Mouse (Mus musculus) retina, postnatal 7 days (tissue): ENCODE measurements around the gene Lhfpl2.

Experiments used
- DNase-seq: peaks from one replicate; pipeline ENCODE4 v3.0.0-alpha.2; 2012; ENCODE audit warnings: low read depth, low spot score

Lhfpl2 gene

GRCm38 (mm10) chr13:94098369-94099084, 40.9 kb downstream of the Lhfpl2 start:
- no peak for DNase-seq

GRCm38 (mm10) chr13:94099087-94099486, 41.5 kb downstream of the Lhfpl2 start:
- no peak for DNase-seq

DNA sequence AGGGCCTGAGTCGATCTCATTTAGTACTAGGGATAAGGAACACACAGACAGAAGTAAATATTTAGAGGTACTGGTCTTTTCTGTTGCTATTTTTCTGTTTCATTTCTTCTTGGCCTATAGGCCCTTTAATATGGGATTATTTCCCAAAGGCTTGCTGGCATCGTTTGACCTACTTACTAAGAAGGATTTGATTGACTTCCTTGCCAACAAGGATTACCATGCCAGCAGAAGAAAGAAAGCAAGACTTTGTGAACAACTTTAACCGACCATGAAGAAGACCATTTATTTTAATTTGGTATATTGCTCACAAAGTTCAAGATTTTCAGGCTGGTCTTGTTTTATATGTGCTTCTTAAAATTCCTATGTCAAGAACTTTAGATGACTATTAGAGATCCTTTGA, 42.8 kb downstream of the Lhfpl2 start:
- DNase-seq, result no peak

DNA sequence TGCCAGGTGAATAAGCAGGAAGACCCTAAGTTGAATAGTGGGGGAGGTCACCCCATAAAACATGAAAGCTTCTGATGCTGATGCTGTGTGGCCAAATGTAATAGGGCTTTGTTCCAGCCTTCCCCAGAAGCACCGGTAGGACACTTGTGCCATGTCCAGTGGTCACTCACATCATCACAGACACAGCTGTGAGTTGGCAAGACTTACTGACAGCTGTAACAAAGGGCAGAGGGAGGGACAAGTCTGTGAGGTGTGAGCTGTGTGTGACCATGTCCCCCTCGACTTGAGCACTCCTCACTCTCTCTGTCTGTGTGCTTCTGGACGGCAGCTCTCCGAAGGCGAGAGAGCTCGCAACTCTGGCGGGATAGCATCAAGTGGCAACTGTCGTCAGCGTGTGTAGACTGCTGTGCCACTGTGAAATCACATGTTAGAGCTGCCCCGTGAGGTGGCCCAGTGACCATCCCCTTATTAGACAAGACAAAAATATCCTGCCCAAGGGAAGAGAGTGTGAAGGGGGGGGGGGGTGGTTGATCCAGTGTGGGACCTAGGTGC, 43.5 kb downstream of the Lhfpl2 start:
- no peak for DNase-seq

- no peak for DNase-seq
These were observed 47.4 kb downstream of the Lhfpl2 start for GRCm38 (mm10) chr13:94104866-94105475.

DNA sequence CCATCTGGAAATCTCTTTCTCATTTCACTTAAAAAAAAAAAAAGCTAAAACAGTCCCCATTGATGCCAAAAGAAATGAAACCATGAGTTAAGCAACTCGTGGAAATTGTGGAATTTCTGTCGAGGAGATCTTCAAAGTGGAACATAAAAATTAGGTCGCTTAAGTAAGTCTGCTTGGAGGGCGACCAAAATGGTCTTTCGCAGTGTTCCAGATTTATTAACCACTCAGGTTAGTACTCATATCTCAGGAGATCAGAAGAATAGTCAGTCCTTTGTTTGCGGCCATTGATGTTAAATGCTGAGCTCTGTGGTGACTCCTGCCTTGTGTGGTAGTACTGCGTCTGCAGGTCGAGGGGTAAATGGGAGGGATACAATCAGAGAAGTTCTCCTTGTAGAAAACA, 48.8 kb downstream of the Lhfpl2 start:
- DNase-seq, result no peak

- DNase-seq, result no peak
These were observed 49.4 kb downstream of the Lhfpl2 start for GRCm38 (mm10) chr13:94106983-94107382.

DNA sequence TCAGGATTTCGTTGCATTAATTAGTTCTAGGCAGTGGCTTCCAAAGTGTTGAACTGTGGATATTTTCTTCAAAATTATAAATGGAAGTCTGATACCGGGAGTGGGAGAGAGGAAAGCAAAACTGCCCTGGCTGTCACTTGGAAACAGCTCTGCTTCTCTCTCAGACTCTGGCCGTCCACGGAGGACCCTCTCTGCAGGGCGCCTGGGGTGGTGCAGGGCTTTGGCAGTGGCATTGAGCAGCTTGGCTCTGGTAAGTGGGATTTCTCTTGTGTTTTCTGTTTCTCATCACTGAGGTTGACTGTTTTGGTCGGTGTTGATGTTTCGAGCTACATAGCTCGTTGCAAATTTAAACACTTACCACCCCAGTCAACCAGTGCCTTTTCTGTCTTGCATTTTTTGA, 53.0 kb downstream of the Lhfpl2 start:
- DNase-seq, result no peak

GRCm38 (mm10) chr13:94115476-94115875, 57.9 kb downstream of the Lhfpl2 start:
- no peak for DNase-seq

DNA sequence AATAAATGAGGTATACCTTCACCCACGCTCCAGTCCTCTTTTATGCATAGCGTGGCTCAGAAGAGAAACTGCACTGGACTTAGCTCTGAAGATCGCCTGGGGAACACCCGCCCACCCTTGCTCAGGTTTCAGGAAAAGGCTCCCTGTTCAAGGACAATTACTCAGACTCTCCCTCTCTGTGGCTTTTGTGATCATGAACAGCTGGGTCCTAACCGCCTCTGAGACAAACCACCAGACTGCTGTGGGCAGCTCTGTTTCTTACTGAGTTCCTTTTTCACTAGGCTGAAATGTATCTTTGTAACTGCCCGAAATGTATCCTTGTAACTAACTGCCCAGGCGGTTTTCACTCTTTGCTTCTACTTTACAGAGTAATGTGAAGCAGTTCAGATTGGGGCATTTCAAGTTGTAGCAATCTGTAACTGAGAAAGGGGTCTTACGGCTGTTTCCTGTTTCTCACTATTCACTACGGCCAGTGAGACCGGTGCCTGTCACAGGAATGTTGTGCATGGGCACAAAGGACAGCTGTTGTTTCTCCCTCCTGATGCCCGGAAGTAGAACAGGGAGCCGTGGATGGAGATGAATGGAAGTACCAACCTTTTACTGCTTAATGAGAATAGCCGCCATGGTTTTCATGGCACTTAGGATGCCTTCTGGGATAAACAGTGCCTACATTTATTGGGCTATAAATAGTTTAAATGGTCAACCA, 59.3 kb downstream of the Lhfpl2 start:
- no peak for DNase-seq

DNA sequence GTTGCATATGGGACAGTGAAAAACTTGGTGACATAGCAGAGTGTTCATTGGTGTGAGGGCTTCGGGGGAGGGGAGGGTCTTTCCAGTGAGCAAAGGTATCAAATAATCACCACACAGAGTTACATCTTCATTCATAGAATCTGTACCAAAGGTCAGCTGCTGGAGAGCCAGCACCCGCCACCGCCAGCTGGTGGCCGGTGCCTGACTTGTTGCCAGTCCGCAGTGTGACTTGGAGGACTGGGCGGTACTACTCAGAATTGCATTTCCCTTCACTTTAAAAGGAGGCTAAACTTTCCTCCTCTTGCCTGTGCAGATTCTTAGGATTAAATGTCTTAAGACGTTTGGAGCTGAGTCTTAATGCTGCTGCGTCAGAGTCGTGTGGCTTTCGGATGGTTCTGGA, 59.9 kb downstream of the Lhfpl2 start:
- no peak for DNase-seq

GRCm38 (mm10) chr13:94118091-94118490, 60.5 kb downstream of the Lhfpl2 start:
- DNase-seq, result no peak

GRCm38 (mm10) chr13:94119309-94119708, 61.7 kb downstream of the Lhfpl2 start:
- no peak for DNase-seq

- no peak for DNase-seq
These were observed 65.4 kb downstream of the Lhfpl2 start for GRCm38 (mm10) chr13:94122703-94123592.

DNA sequence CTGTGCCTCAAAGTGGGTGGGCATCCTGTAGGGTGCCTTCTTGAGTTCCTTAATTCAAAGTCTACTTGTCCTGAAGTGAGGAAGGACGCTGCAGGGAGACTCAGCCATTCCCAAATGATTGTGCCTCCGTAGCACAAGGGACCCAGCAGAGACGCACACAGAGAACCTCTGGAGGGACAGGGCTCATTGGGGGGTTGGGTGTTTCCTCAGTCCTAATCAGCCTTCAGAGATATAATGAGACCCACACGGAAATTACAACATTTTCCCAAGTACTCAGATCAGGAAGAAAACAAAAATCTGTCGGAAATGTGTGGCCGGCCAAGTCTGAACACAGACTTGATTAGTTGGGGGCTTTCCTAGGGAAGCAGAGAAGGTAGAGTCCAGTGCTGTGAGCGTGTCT, 72.8 kb downstream of the Lhfpl2 start:
- no peak for DNase-seq

DNA sequence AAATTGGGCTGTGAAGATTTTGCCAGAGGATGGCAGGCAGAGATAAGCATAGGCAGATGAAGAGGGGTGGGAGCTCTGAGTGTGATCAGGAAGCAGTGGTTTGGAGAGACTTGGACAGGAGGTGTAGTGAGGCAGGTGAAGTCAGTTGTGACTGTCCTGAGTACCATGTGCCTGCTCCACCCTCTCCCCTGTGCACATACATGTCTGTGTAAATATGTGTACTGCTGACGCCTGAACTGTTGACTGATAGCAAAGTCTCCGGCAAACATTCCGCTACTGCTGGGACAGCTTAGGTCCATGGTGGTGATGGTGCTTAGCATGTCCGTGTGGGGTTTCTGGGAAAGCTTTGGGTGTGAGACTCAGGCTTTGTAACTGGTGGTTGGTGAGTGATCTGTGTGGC, 73.5 kb downstream of the Lhfpl2 start:
- DNase-seq, result no peak

GRCm38 (mm10) chr13:94132187-94132995, 74.8 kb downstream of the Lhfpl2 start:
- no peak for DNase-seq

DNA sequence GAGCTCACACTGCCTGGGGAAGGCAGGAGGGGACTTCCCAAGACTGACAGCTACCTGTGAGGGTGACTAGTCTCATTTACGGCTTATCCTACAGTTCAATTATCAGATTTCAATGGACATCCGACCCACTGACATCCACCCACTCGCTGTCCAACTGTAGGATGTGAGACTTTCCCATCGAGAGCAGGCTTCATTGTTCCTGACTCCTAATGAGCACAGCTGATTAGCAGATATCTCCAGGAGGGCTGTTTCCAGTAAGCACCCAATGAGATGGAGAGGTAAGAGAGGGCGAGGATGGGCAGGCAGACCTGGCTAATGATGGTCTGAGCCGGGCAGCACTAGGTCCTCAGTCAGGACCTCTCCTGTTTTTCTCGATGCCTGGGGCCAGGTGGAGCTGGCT, 77.0 kb downstream of the Lhfpl2 start:
- no peak for DNase-seq

GRCm38 (mm10) chr13:94135180-94135579, 77.6 kb downstream of the Lhfpl2 start:
- DNase-seq, result no peak

DNA sequence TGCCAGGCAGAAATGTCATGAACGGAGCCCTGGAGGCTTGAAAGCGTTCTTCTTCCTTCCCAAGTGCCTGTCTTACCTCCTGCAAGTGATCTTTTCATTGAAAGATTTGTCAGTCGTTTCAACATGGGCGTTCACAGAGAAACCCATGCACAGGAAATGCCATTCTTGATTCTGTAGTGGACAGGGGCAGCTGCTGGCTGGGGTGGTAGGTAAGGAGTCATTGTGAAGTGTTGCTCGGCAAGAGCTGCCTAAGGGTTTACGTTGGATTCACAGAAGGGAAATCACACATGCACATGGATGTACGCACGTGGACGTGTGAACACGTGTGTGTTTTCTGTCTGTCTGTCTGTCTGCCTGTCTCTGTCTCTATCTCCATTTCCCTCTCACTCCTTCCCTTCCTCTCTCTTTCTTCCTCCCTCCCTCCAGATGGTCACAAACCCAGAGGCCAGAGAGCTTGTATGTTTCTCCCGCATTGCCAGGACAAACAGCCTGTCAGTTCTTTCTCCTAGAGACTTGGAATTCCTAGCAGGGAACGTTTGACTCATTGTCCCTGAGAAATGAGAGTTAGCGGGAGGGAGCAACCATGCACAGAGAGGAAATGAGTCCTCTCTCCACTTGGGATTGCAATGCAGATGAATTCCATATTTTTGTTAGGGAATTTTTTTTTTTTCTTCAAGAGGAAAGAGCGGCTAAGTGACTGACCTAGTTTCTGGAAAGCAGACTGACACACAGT, 82.3 kb downstream of the Lhfpl2 start:
- no peak for DNase-seq
